Mouse (Mus musculus): ENCODE results near the gene Rasl11b. TPM values are rescaled to one million over a fixed set of nuclear protein-coding genes. Genes with fewer than 3 reads are reported as not detected.

Rasl11b gene
- total and polyA plus RNA-seq, 3 experiments = 27.8 to 31.3 (median 28.9) TPM

GRCm38 (mm10) chr5:74158929-74159632 is 36.0 kb upstream of the Rasl11b start:
- no peak for DNase-seq
- TF ChIP-seq CTCF (IDR thresholded peaks at IDR 0.05) (no peak), POLR2A (IDR thresholded peaks at IDR 0.05; ENCODE audit: insufficient read depth, low read depth, low read length) (no peak), EP300 (IDR thresholded peaks at IDR 0.05; ENCODE audit: insufficient read depth, low read depth, low read length) (no peak)
- H3K27ac ChIP-seq = no peak overlapping the region
- no peak overlapping the region for H3K4me3 ChIP-seq
- no peak overlapping the region for H3K9ac ChIP-seq (ENCODE audit: low read depth, low read length)
- no peaks in the 10 kb centered on the region for H3K36me3 ChIP-seq (ENCODE audit: control insufficient read depth, insufficient read depth, low read length)
- H3K27me3 ChIP-seq (ENCODE audit: control insufficient read depth, insufficient read depth, low read length) = no peaks in the 10 kb centered on the region
- peaks cover 3% of the 10 kb centered on the region; the same call in 1 of the 2 replicates for H3K4me1 ChIP-seq (ENCODE audit: control insufficient read depth, insufficient read depth, low read length)
- WGBS = 93% methylated on average over 6 of the region's 6 CpGs
- H3K79me2 ChIP-seq (replicated peaks; ENCODE audit: control insufficient read depth, insufficient read depth, low read length) = no peaks in the 10 kb centered on the region
- intact Hi-C loops (cut with DNase I) = loop anchor here (5.0 kb wide), 1 partner anchor 118 kb away; no protein-coding TSS in a partner anchor

DNA sequence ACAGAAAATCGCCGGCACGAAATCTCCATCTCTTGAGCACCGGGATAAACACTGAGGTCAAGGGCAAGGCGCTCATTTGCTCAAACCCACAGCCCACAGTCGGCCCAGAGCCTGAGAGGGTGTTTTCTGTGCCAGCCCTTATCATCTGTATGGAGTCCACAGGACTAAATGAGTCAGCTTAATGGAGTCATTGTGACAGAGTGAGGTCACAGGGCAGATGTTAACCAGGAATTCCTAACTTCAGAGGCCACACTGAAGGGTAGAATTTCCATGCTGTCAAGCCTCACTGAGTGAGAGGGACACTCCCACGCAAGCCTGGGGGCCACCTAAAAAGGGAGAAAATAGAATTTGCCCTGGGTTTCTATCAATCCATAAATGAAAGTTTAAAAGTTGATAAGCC is 35.2 kb upstream of the Rasl11b start:
- intact Hi-C loops (cut with DNase I) = loop anchor here (5.0 kb wide), 1 partner anchor 117 kb away; no protein-coding TSS in a partner anchor
- H3K79me2 ChIP-seq (replicated peaks; ENCODE audit: control insufficient read depth, insufficient read depth, low read length) = no peaks in the 10 kb centered on the region
- peaks cover 3% of the 10 kb centered on the region; the same call in 1 of the 2 replicates for H3K4me1 ChIP-seq (ENCODE audit: control insufficient read depth, insufficient read depth, low read length)
- no peak for DNase-seq
- TF ChIP-seq CTCF (IDR thresholded peaks at IDR 0.05) (no peak), EP300 (IDR thresholded peaks at IDR 0.05; ENCODE audit: insufficient read depth, low read depth, low read length) (no peak), POLR2A (IDR thresholded peaks at IDR 0.05; ENCODE audit: insufficient read depth, low read depth, low read length) (no peak)
- H3K27ac ChIP-seq = no peak overlapping the region
- WGBS = 45% methylated on average over 7 of the region's 7 CpGs
- no peak overlapping the region for H3K4me3 ChIP-seq
- no peak overlapping the region for H3K9ac ChIP-seq (ENCODE audit: low read depth, low read length)
- no peaks in the 10 kb centered on the region for H3K27me3 ChIP-seq (ENCODE audit: control insufficient read depth, insufficient read depth, low read length)
- H3K36me3 ChIP-seq (ENCODE audit: control insufficient read depth, insufficient read depth, low read length) = no peaks in the 10 kb centered on the region

DNA sequence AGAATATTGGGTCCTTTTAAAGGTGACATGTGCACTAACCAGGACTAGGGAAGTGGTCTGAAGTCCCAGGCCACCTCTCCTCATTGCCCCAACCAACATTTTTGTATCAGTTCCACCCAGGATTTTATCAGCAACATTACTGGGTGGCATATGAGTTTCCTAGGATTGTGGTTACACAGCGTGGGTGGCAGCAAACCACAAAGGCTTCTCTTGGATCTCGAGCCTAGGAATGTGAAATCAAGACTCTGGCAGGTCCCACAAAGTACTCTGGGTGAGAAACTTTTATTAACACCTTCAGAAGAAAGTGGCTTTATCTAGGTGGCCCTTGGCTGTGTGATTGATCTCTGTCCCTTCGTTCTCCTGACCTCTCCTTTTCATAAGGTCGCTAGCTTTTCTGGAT is 34.7 kb upstream of the Rasl11b start:
- H3K9ac ChIP-seq (ENCODE audit: low read depth, low read length) = no peak overlapping the region
- H3K4me3 ChIP-seq = no peak overlapping the region
- H3K27ac ChIP-seq = no peak overlapping the region

GRCm38 (mm10) chr5:74161297-74161926 is 33.7 kb upstream of the Rasl11b start:
- 17% methylated on average over 15 of the region's 15 CpGs for WGBS
- no peaks in the 10 kb centered on the region for H3K27me3 ChIP-seq (ENCODE audit: control insufficient read depth, insufficient read depth, low read length)
- DNase-seq = peak; percentile 50 to 57
- no peaks in the 10 kb centered on the region for H3K79me2 ChIP-seq (replicated peaks; ENCODE audit: control insufficient read depth, insufficient read depth, low read length)
- intact Hi-C loops (cut with DNase I) = no loop called here
- H3K9ac ChIP-seq (ENCODE audit: low read depth, low read length) = no peak overlapping the region
- TF ChIP-seq EP300 (IDR thresholded peaks at IDR 0.05; ENCODE audit: insufficient read depth, low read depth, low read length) = no peak
- no peak for TF ChIP-seq POLR2A (IDR thresholded peaks at IDR 0.05; ENCODE audit: insufficient read depth, low read depth, low read length)
- no peak for TF ChIP-seq CTCF (IDR thresholded peaks at IDR 0.05)
- H3K36me3 ChIP-seq (ENCODE audit: control insufficient read depth, insufficient read depth, low read length) = no peaks in the 10 kb centered on the region
- H3K4me1 ChIP-seq (ENCODE audit: control insufficient read depth, insufficient read depth, low read length) = peaks cover 3% of the 10 kb centered on the region; the same call in 1 of the 2 replicates
- no peak overlapping the region; the same call in 1 of the 2 replicates for H3K27ac ChIP-seq
- 0 out of 2 replicates have a peak overlapping the region, but pooled peaks have one; percentile 7 for H3K4me3 ChIP-seq

More for the DNA sequence above, 34.7 kb upstream of the Rasl11b start:
- Histone ChIP-seq H3K79me2 (replicated peaks; ENCODE audit: control insufficient read depth, insufficient read depth, low read length) (no peaks in the 10 kb centered on the region), H3K27me3 (ENCODE audit: control insufficient read depth, insufficient read depth, low read length) (no peaks in the 10 kb centered on the region), H3K36me3 (ENCODE audit: control insufficient read depth, insufficient read depth, low read length) (no peaks in the 10 kb centered on the region), H3K4me1 (ENCODE audit: control insufficient read depth, insufficient read depth, low read length) (peaks cover 3% of the 10 kb centered on the region; the same call in 1 of the 2 replicates)
- TF ChIP-seq EP300 (IDR thresholded peaks at IDR 0.05; ENCODE audit: insufficient read depth, low read depth, low read length) (no peak), POLR2A (IDR thresholded peaks at IDR 0.05; ENCODE audit: insufficient read depth, low read depth, low read length) (no peak), CTCF (IDR thresholded peaks at IDR 0.05) (no peak)
- WGBS = 78% methylated on average over 4 of the region's 4 CpGs
- intact Hi-C loops (cut with DNase I) = no loop called here
- DNase-seq = no peak

DNA sequence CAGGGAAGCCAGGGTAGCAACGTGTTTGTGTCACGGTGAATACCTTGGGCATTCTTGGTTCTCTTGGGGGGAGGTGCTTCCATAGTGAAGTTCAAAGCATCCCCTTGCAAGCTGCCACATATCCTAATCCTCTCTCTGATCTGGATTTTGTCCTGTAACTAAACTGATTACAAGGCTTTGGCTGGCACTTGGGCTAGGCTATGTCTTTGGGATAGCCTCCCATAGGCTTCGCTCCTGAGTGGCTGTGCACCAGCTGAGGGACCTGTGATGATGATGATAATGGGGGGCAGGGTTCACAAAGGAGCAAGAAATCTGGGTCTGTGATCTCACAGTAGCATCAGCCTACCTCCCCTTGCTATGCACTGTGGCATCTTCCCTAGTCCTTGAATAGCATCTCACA is 33.1 kb upstream of the Rasl11b start:
- H3K36me3 ChIP-seq (ENCODE audit: control insufficient read depth, insufficient read depth, low read length) = no peaks in the 10 kb centered on the region
- TF ChIP-seq EP300 (IDR thresholded peaks at IDR 0.05; ENCODE audit: insufficient read depth, low read depth, low read length) (no peak), POLR2A (IDR thresholded peaks at IDR 0.05; ENCODE audit: insufficient read depth, low read depth, low read length) (no peak), CTCF (IDR thresholded peaks at IDR 0.05) (no peak)
- no peak overlapping the region for H3K9ac ChIP-seq (ENCODE audit: low read depth, low read length)
- WGBS = 57% methylated on average over 3 of the region's 3 CpGs
- H3K4me3 ChIP-seq = no peak overlapping the region
- H3K27me3 ChIP-seq (ENCODE audit: control insufficient read depth, insufficient read depth, low read length) = no peaks in the 10 kb centered on the region
- intact Hi-C loops (cut with DNase I) = no loop called here
- no peaks in the 10 kb centered on the region for H3K79me2 ChIP-seq (replicated peaks; ENCODE audit: control insufficient read depth, insufficient read depth, low read length)
- H3K27ac ChIP-seq = no peak overlapping the region
- no peak for DNase-seq
- H3K4me1 ChIP-seq (ENCODE audit: control insufficient read depth, insufficient read depth, low read length) = peaks cover 3% of the 10 kb centered on the region; the same call in 1 of the 2 replicates

DNA sequence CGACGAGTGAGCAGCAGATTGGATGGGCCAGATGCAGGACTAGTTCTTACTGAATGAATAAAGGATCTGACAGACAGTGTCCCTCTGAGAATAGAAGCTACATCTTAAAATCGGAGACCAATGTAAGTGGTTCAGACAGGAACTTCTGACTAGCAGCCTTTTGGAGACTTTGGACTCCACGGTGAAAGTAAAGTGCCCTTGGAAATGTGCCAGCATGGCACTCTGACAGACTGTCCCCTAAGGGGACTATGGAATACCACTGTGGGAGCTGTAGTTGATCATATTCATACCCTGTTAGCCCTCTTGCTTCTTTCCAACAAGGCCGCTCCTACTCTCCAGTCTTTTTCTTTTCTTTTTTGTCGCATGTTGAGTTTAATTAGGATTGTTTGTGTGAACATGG is 31.9 kb upstream of the Rasl11b start:
- Histone ChIP-seq H3K27ac (no peak overlapping the region), H3K36me3 (ENCODE audit: control insufficient read depth, insufficient read depth, low read length) (no peaks in the 10 kb centered on the region), H3K4me3 (no peak overlapping the region), H3K27me3 (ENCODE audit: control insufficient read depth, insufficient read depth, low read length) (no peaks in the 10 kb centered on the region), H3K4me1 (ENCODE audit: control insufficient read depth, insufficient read depth, low read length) (peaks cover 3% of the 10 kb centered on the region; the same call in 1 of the 2 replicates), H3K9ac (ENCODE audit: low read depth, low read length) (no peak overlapping the region), H3K79me2 (replicated peaks; ENCODE audit: control insufficient read depth, insufficient read depth, low read length) (no peaks in the 10 kb centered on the region)
- DNase-seq = no peak
- intact Hi-C loops (cut with DNase I) = no loop called here
- 78% methylated on average over 6 of the region's 6 CpGs for WGBS
- TF ChIP-seq CTCF (IDR thresholded peaks at IDR 0.05) (no peak), POLR2A (IDR thresholded peaks at IDR 0.05; ENCODE audit: insufficient read depth, low read depth, low read length) (no peak), EP300 (IDR thresholded peaks at IDR 0.05; ENCODE audit: insufficient read depth, low read depth, low read length) (no peak)
